Mouse (Mus musculus) myocyte (in vitro differentiated cells): ENCODE data around the gene Gm8369. TPM values are rescaled to one million over a fixed set of nuclear protein-coding genes. Genes with fewer than 3 reads are reported as not detected.
"Not testable (repeated sequence)": the region's sequence is repeated elsewhere in the genome, so short reads cannot be mapped to it uniquely, and the experiment has no call there.

Experiments
- H3K27me3 ChIP-seq: one replicate; pipeline ENCODE4 v1.6.1; 2011; ENCODE audit not compliant: control insufficient read depth, insufficient read depth, insufficient read length
- H3K36me3 ChIP-seq: one replicate; pipeline ENCODE4 v1.6.1; 2011; ENCODE audit not compliant: control insufficient read depth, insufficient read depth
- H3K4me2 ChIP-seq: one replicate; pipeline ENCODE4 v1.6.1; 2011; ENCODE audit warnings: low read depth, control low read depth
- H3K4me3 ChIP-seq: one replicate; pipeline ENCODE4 v1.5.1; 2011; ENCODE audit warnings: mild to moderate bottlenecking, control low read depth, moderate library complexity
- H3K79me2 ChIP-seq: one replicate; pipeline ENCODE4 v1.6.1; 2011; ENCODE audit not compliant: control insufficient read depth, insufficient read depth
- H3ac ChIP-seq: one replicate; pipeline ENCODE4 v1.6.1; 2011; ENCODE audit not compliant: control insufficient read depth, insufficient read length
- CEBPB ChIP-seq: IDR thresholded peaks from 2 replicates; pipeline ENCODE4 v1.6.1; 2011; ENCODE audit warnings: mild to moderate bottlenecking, moderate library complexity; ENCODE audit not compliant: poor library complexity, insufficient read depth, severe bottlenecking
- E2F4 ChIP-seq: IDR thresholded peaks from one replicate; pipeline ENCODE4 v1.6.1; 2011; ENCODE audit warnings: mild to moderate bottlenecking, control low read depth, moderate library complexity; ENCODE audit not compliant: insufficient read depth
- MAX ChIP-seq: IDR thresholded peaks from one replicate; pipeline ENCODE4 v1.6.1; 2011; ENCODE audit warnings: low read depth, mild to moderate bottlenecking, control low read depth
- MYOD1 ChIP-seq, 3 experiments: IDR thresholded peaks; one replicate each; pipeline ENCODE4 v1.6.1; 2011; ENCODE audit warnings: control low read depth in 2 of 3, low read depth in 2 of 3, mild to moderate bottlenecking in 2 of 3, moderate library complexity in 1 of 3; ENCODE audit not compliant: insufficient read length in 2 of 3, control insufficient read depth in 1 of 3
- MYOG ChIP-seq, 3 experiments: IDR thresholded peaks; one replicate each; pipeline ENCODE4 v1.6.1; 2011; ENCODE audit warnings: control low read depth in 2 of 3, low read depth in 2 of 3, mild to moderate bottlenecking in 2 of 3; ENCODE audit not compliant: insufficient read length in 2 of 3, control insufficient read depth in 1 of 3, insufficient read depth in 1 of 3
- POLR2A ChIP-seq: IDR thresholded peaks from one replicate; pipeline ENCODE4 v1.6.1; 2011; ENCODE audit warnings: low read depth, mild to moderate bottlenecking, control low read depth, moderate library complexity; ENCODE audit not compliant: insufficient read length
- POLR2AphosphoS2 ChIP-seq: IDR thresholded peaks from one replicate; pipeline ENCODE4 v1.6.1; 2011; ENCODE audit warnings: low read depth, control low read depth; ENCODE audit not compliant: insufficient read length
- REST ChIP-seq: IDR thresholded peaks from one replicate; pipeline ENCODE4 v1.6.1; 2011; ENCODE audit warnings: mild to moderate bottlenecking, control low read depth, moderate library complexity; ENCODE audit not compliant: insufficient read depth, insufficient read length
- SRF ChIP-seq: IDR thresholded peaks from one replicate; pipeline ENCODE4 v1.6.1; 2011; ENCODE audit warnings: low read depth; ENCODE audit not compliant: control insufficient read depth, insufficient read length
- TCF12 ChIP-seq: IDR thresholded peaks from one replicate; pipeline ENCODE4 v1.6.1; 2011; ENCODE audit warnings: mild to moderate bottlenecking, control low read depth; ENCODE audit not compliant: poor library complexity, insufficient read depth, severe bottlenecking
- TCF3 ChIP-seq: IDR thresholded peaks from one replicate; pipeline ENCODE4 v1.6.1; 2011; ENCODE audit warnings: low read depth, control low read depth; ENCODE audit not compliant: insufficient read length
- USF1 ChIP-seq: IDR thresholded peaks from one replicate; pipeline ENCODE4 v1.6.1; 2011; ENCODE audit warnings: low read depth, mild to moderate bottlenecking, control low read depth, moderate library complexity
- polyA plus RNA-seq: library from polyadenylated mRNA; unstranded; fragments of >200 nt; fragmentation: generic; extraction: Trizol; gene quantifications from one replicate; pipeline ENCODE4 v1.2.1, GENCODE M21; 2012; ENCODE audit warnings: missing spikeins

Gm8369 gene
- not detected for polyA plus RNA-seq

- Histone ChIP-seq H3K4me2 (no peak within 1 kb of the TSS), H3K79me2 (no peaks in the 10 kb centered on the region), H3K27me3 (no peaks in the 10 kb centered on the region), H3ac (no peak within 1 kb of the TSS), H3K36me3 (no peaks in the 10 kb centered on the region), H3K4me3 (no peak within 1 kb of the TSS)
- TF ChIP-seq SRF (no peak), MAX (no peak), REST (no peak), TCF12 (no peak), TCF3 (no peak), MYOG (IDR thresholded peaks at IDR 0.05; ENCODE audit: control insufficient read depth in 1 of 3, insufficient read depth in 1 of 3, insufficient read length in 2 of 3, low read depth in 2 of 3) (no peak), POLR2A (no peak), MYOD1 (IDR thresholded peaks at IDR 0.05; ENCODE audit: control insufficient read depth in 1 of 3, insufficient read length in 2 of 3, low read depth in 2 of 3) (no peak), USF1 (no peak), CEBPB (no peak), POLR2AphosphoS2 (no peak), E2F4 (no peak)
These were observed at the start of gene Gm8369 for GRCm38 (mm10) chr19:11485746-11486145. Gene Gm8369, plus strand, starts transcription at chr19:11485938.

DNA sequence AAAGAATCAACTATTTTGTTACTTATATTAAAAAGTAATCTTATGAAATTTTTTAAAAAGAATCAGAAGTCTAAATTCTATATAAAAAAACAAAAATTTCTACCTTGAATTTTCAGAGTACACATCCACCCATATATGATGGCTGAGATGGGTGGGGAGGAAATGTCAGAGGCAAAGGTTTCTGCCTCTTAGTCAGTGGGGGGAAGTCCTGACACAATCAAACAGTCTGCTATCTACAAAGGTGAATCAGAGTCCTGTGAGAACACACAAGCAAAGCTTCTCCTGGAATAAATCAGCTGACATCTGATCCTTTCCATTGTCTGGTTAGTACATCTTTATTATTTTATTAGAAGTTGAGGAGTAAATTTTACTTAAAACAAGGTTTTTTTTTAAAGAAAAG is 42.4 kb upstream of the Gm8369 start, which contains the start of gene Ms4a4b:
TSS of gene Ms4a4b (plus strand) at position 216 of the 400 bp plus-strand sequence.
- H3ac ChIP-seq, result no peak within 1 kb of the TSS
- no peaks in the 10 kb centered on the region for H3K79me2 ChIP-seq
- TF ChIP-seq MAX (no peak), MYOD1 (IDR thresholded peaks at IDR 0.05; ENCODE audit: control insufficient read depth in 1 of 3, insufficient read length in 2 of 3, low read depth in 2 of 3) (no peak), REST (no peak), CEBPB (no peak), TCF12 (no peak), E2F4 (no peak), USF1 (no peak), TCF3 (no peak), POLR2AphosphoS2 (no peak), MYOG (IDR thresholded peaks at IDR 0.05; ENCODE audit: control insufficient read depth in 1 of 3, insufficient read depth in 1 of 3, insufficient read length in 2 of 3, low read depth in 2 of 3) (no peak), POLR2A (no peak), SRF (no peak)
- H3K4me3 ChIP-seq, result no peak within 1 kb of the TSS
- H3K27me3 ChIP-seq, result no peaks in the 10 kb centered on the region
- H3K4me2 ChIP-seq, result no peak within 1 kb of the TSS
- H3K36me3 ChIP-seq, result no peaks in the 10 kb centered on the region

DNA sequence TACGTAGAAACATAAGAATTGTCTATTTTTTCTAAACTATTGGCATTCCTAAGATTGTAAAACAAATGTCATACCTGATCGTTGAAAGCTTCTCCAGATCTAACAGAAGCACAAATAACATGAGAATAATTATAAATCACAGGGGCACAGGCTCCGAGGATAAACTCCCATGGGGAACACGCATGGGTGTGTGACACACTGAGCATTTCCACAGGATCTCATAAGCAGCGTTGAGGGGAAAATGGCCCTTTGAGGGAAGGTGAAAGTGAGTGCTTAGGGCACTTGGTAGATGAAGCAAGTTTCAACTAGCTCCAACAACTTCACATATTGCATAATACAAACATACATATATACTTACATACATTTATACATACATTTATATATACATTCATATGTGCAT is 41.8 kb upstream of the Gm8369 start:
- H3K4me2 ChIP-seq, result no peak overlapping the region
- H3ac ChIP-seq, result no peak overlapping the region
- TF ChIP-seq TCF12 (no peak), USF1 (no peak), MYOG (IDR thresholded peaks at IDR 0.05; ENCODE audit: control insufficient read depth in 1 of 3, insufficient read depth in 1 of 3, insufficient read length in 2 of 3, low read depth in 2 of 3) (no peak), POLR2AphosphoS2 (no peak), CEBPB (no peak), SRF (no peak), E2F4 (no peak), MAX (no peak), TCF3 (no peak), REST (no peak), MYOD1 (IDR thresholded peaks at IDR 0.05; ENCODE audit: control insufficient read depth in 1 of 3, insufficient read length in 2 of 3, low read depth in 2 of 3) (no peak), POLR2A (no peak)
- H3K27me3 ChIP-seq, result no peaks in the 10 kb centered on the region
- no peak overlapping the region for H3K4me3 ChIP-seq
- H3K36me3 ChIP-seq, result no peaks in the 10 kb centered on the region
- no peaks in the 10 kb centered on the region for H3K79me2 ChIP-seq

- Histone ChIP-seq H3K4me3 (no peak overlapping the region), H3K36me3 (no peaks in the 10 kb centered on the region), H3K79me2 (no peaks in the 10 kb centered on the region), H3K27me3 (no peaks in the 10 kb centered on the region), H3ac (no peak overlapping the region), H3K4me2 (no peak overlapping the region)
- TF ChIP-seq TCF3, result no peak
- TF ChIP-seq MAX, result no peak
- no peak for TF ChIP-seq CEBPB
- TF ChIP-seq REST, result no peak
- TF ChIP-seq E2F4, result no peak
- TF ChIP-seq TCF12, result no peak
- TF ChIP-seq POLR2AphosphoS2, result no peak
- TF ChIP-seq USF1, result no peak
- TF ChIP-seq MYOD1 (IDR thresholded peaks at IDR 0.05; ENCODE audit: control insufficient read depth in 1 of 3, insufficient read length in 2 of 3, low read depth in 2 of 3), result no peak
- no peak for TF ChIP-seq POLR2A
- no peak for TF ChIP-seq SRF
- no peak for TF ChIP-seq MYOG (IDR thresholded peaks at IDR 0.05; ENCODE audit: control insufficient read depth in 1 of 3, insufficient read depth in 1 of 3, insufficient read length in 2 of 3, low read depth in 2 of 3)
These were observed 38.5 kb upstream of the Gm8369 start for GRCm38 (mm10) chr19:11447238-11447637.

DNA sequence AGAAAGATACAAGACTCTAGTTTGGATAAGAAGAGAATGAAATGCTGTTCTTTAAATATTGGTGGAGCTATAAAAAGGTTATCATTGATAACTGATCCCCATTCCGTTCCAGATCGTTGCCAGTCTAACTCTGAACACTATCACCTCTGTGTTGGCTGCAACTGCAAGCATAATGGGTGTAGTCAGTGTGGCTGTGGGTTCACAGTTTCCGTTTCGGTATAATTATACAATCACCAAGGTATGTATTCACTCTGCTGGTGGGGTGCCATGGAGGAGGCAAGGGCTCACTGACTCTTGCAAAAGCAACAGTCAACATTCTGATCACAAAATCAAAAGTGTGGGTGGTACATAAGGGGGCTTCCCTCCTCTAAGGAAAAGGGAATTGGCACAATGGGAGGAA is 26.7 kb upstream of the Gm8369 start:
- not testable (repeated sequence) for H3K36me3 ChIP-seq, H3K4me3 ChIP-seq, H3K79me2 ChIP-seq, H3ac ChIP-seq, H3K4me2 ChIP-seq, H3K27me3 ChIP-seq

DNA sequence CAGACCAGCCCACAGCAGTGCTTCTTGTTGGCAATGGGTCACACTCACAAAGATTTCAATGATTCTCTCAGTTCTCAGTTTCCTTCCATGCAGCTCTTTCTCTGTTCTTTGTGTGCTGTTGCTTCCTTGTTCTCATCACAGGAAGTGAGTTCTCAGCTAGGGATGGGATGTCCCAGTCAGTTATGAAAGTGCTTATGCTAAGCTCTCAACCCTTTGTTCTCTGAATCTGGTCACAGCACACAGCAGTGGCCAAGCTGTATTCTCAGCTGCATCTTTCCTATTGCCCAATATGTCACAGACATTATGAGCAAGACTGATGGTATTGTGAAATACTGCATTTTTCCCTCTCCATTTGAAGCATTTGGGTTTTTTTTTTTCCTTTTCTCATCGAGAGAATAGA is 20.9 kb upstream of the Gm8369 start:
- not testable (repeated sequence) for H3K4me2 ChIP-seq, H3K4me3 ChIP-seq, H3ac ChIP-seq, H3K27me3 ChIP-seq, H3K79me2 ChIP-seq, H3K36me3 ChIP-seq
